Mouse (Mus musculus): ENCODE data around the gene Ceacam15. TPM values are rescaled to one million over a fixed set of nuclear protein-coding genes. Genes with fewer than 3 reads are reported as not detected.
A peak's percentile ranks its signal among the peaks of the same experiment; 100 is the strongest.
"Not testable (repeated sequence)": the region's sequence is repeated elsewhere in the genome, so short reads cannot be mapped to it uniquely, and the experiment has no call there.

The Ceacam15 gene
- polyA plus RNA-seq, 1 experiment from 2014 or later = not detected

DNA sequence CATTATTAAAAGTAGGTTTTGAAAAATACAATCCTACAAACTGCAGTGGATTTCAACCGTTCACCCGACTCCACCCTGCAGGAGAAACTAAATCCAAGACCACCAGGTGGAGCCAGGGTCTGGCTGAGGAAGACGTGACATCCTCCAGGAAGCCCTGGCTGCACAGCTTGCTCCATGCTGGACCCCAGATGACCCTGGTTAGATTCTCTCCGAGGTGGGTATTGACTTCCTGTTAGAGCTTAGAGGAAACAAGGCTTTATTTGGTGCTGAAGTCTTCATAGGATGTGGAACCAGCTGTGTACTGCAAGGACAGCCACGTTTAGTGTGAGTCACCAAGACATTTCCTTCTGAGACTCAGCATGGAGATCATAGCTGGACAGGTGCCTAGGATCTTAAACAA, 13.7 kb upstream of the Ceacam15 start:
- no peak overlapping the region for H3K4me2 ChIP-seq (replicated peaks)
- H3K4me3 ChIP-seq (replicated peaks) = no peak overlapping the region
- H3K27me3 ChIP-seq = no peaks in the 10 kb centered on the region
- no peak overlapping the region for H3K27ac ChIP-seq (replicated peaks)
- 67% methylated on average over 5 of the region's 5 CpGs for WGBS
- no peak overlapping the region for H3K9ac ChIP-seq
- no peaks in the 10 kb centered on the region for H3K9me3 ChIP-seq (replicated peaks)
- H3K36me3 ChIP-seq = no peaks in the 10 kb centered on the region
- ATAC-seq (ENCODE audit: insufficient number of reproducible peaks, low FRiP score, low TSS enrichment, low read depth) = no peak
- H3K4me1 ChIP-seq = no peaks in the 10 kb centered on the region

DNA sequence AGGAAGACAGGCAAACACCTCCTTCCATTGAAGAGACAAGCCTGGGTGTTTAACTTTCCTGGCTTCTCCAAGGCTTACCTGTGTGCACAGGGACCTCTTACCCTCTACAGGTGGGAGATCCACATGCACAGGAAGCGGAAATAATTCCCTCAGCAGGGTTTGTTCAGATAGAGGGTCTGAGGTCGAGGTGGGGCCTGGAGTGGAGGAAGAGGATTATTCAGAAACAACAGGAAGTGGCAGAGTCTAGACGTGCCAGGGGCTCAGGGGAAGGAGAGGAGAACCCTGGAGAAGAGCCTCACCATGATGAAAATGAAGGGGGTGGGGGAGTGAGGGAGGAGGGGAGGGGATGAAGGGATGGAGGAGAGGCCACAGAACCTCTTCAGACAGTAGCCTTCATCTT, 4.7 kb upstream of the Ceacam15 start:
- not testable (repeated sequence) for H3K27me3 ChIP-seq; H3K27ac ChIP-seq (replicated peaks); H3K4me1 ChIP-seq; H3K9ac ChIP-seq; H3K4me3 ChIP-seq (replicated peaks); ATAC-seq (ENCODE audit: insufficient number of reproducible peaks, low FRiP score, low TSS enrichment, low read depth); H3K4me2 ChIP-seq (replicated peaks); H3K9me3 ChIP-seq (replicated peaks); H3K36me3 ChIP-seq
- WGBS = 45% methylated on average over 3 of the region's 3 CpGs

DNA sequence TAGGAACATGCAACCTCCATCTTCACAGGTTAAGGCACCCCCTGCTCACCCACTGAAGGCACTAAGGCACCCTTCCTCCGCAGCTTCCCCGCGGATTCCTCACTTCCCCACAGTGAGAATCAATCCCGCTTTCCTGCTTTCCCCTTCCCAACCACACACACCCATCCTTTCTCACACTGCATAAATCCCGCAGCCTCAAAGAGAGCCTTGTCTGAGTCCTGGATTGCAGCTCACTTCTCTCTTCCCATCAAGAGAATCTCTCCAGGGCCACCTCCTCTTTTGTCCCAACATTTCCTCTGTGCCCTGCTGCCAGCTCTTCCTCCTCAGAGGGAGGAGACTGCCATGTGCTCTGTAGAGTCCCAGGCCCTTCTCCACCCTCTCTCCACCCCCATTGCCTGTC, 806 bp downstream of the Ceacam15 start:
- H3K4me1 ChIP-seq; ATAC-seq (ENCODE audit: insufficient number of reproducible peaks, low FRiP score, low TSS enrichment, low read depth); H3K9me3 ChIP-seq (replicated peaks); H3K9ac ChIP-seq; H3K4me2 ChIP-seq (replicated peaks); H3K27ac ChIP-seq (replicated peaks); H3K36me3 ChIP-seq; H3K27me3 ChIP-seq; H3K4me3 ChIP-seq (replicated peaks): not testable (repeated sequence)
- 45% methylated on average over 5 of the region's 5 CpGs for WGBS

DNA sequence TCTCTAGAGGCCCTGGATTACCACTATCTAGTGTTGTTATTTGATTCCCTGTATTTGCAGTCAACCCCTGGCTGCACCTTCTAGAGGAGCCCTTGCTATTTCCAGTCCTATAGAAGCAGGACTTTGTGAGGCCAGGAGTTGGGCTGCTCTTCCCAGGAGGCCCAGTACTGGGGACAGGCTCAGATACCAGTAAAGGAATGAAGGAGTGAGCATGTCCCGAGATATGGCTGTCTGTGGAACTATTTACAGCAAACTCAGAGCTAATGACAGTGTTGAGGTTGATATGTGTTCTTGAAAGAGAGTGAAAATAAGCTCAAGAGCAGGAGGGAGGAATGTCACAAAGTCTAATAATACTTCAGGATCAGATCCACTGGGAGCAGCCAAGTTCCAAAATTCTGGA, 1.7 kb downstream of the Ceacam15 start:
- Histone ChIP-seq H3K36me3 (no peaks in the 10 kb centered on the region), H3K4me1 (no peaks in the 10 kb centered on the region), H3K27me3 (no peaks in the 10 kb centered on the region), H3K4me2 (replicated peaks) (no peak overlapping the region), H3K27ac (replicated peaks) (no peak overlapping the region), H3K9me3 (replicated peaks) (no peaks in the 10 kb centered on the region), H3K4me3 (replicated peaks) (no peak overlapping the region), H3K9ac (no peak overlapping the region)
- 59% methylated on average over 1 of the region's 1 CpGs for WGBS
- ATAC-seq (ENCODE audit: insufficient number of reproducible peaks, low FRiP score, low TSS enrichment, low read depth) = no peak

DNA sequence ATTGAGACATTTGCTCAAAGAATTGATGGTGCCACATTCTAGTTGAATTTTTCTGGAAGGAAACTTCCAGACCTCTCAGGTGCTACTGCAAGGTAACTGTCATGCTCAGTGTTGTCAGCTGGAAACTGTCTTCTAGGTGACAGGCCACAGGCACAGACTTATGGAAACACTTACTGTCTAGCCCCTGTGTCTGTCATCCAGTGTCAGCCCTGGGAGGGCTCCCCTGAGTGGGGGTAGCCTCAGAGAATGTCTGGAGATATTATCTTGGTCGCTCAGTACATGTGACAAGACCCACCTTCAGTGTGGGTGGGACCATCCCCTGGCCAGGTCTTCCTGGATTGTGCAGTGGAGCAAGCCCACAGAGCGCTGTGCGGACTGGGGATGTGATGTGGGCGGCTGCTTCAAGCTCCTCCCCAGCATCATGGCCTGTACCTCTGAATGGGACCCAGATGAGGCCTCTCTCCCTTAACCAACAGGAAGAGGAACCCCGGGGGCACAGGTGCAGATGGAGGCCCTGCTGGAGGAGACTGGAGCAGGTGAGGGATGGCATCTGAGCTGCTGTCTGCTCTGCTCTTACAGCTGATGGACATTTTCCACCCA, 7.1 kb downstream of the Ceacam15 start:
- not testable (repeated sequence) for H3K4me3 ChIP-seq (replicated peaks); H3K27me3 ChIP-seq; H3K4me2 ChIP-seq (replicated peaks); H3K9me3 ChIP-seq (replicated peaks); H3K27ac ChIP-seq (replicated peaks); ATAC-seq (ENCODE audit: insufficient number of reproducible peaks, low FRiP score, low TSS enrichment, low read depth); H3K36me3 ChIP-seq; H3K4me1 ChIP-seq; H3K9ac ChIP-seq
- 52% methylated on average over 4 of the region's 5 CpGs for WGBS

DNA sequence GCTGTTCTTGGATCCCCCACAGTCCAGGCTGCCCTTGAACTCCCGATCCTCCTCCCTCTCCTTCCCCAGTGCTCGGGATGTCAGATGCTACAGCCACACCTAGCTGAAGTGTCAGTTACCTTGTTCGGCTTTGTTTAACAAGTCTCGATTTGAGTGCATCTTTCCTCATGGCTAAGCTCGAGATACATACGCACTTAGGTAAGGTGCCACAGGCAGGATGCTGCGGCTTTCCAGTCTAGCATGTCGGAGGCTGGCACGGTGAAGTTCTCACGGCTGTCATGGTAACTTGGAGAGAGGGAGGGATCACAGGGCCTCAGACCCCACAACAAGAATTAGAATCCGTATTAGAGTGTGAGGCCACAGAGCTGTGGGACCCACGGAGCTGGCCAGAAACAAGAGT, 31.2 kb downstream of the Ceacam15 start:
- no peaks in the 10 kb centered on the region for H3K9me3 ChIP-seq (replicated peaks)
- no peak overlapping the region for H3K9ac ChIP-seq
- 59% methylated on average over 12 of the region's 12 CpGs for WGBS
- no peaks in the 10 kb centered on the region for H3K27me3 ChIP-seq
- no peak overlapping the region for H3K4me2 ChIP-seq (replicated peaks)
- no peak for ATAC-seq (ENCODE audit: insufficient number of reproducible peaks, low FRiP score, low TSS enrichment, low read depth)
- no peak overlapping the region for H3K4me3 ChIP-seq (replicated peaks)
- no peak overlapping the region for H3K27ac ChIP-seq (replicated peaks)
- H3K4me1 ChIP-seq = no peaks in the 10 kb centered on the region
- H3K36me3 ChIP-seq = no peaks in the 10 kb centered on the region

DNA sequence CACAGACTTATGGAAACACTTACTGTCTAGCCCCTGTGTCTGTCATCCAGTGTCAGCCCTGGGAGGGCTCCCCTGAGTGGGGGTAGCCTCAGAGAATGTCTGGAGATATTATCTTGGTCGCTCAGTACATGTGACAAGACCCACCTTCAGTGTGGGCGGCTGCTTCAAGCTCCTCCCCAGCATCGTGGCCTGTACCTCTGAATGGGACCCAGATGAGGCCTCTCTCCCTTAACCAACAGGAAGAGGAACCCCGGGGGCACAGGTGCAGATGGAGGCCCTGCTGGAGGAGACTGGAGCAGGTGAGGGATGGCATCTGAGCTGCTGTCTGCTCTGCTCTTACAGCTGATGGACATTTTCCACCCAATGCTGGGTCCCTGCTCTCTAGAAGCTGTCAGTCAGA, 32.4 kb downstream of the Ceacam15 start:
- H3K4me1 ChIP-seq; H3K27ac ChIP-seq (replicated peaks); H3K27me3 ChIP-seq; H3K9ac ChIP-seq; H3K36me3 ChIP-seq; H3K4me3 ChIP-seq (replicated peaks); H3K9me3 ChIP-seq (replicated peaks); H3K4me2 ChIP-seq (replicated peaks): not testable (repeated sequence)
- 49% methylated on average over 3 of the region's 4 CpGs for WGBS
- peak; percentile 51; the same call in 1 of the 2 replicates for ATAC-seq (ENCODE audit: insufficient number of reproducible peaks, low FRiP score, low TSS enrichment, low read depth)

DNA sequence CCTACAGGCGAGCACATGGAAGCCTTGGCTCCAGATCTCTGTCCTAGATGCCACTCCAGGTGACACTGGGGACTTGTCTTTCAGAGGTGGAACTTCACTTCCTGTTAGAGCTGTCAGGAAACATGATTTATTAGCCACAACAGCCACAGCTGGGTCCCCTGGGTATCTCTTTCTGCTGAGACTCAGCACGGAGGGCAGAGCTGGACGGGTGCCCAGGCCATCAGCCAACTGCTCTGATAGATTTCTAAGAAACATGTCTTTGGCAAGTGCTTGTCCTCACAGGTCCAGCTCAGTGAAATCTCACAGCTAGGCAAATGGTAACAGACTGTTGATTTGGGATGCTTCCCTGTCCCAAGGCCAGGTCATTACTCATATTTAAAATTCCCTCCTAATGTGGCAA, 36.5 kb downstream of the Ceacam15 start:
- Histone ChIP-seq H3K27me3 (no peaks in the 10 kb centered on the region), H3K4me1 (no peaks in the 10 kb centered on the region), H3K9ac (no peak overlapping the region), H3K27ac (replicated peaks) (no peak overlapping the region), H3K4me3 (replicated peaks) (no peak overlapping the region), H3K36me3 (no peaks in the 10 kb centered on the region), H3K4me2 (replicated peaks) (no peak overlapping the region), H3K9me3 (replicated peaks) (no peaks in the 10 kb centered on the region)
- 49% methylated on average over 3 of the region's 3 CpGs for WGBS
- no peak for ATAC-seq (ENCODE audit: insufficient number of reproducible peaks, low FRiP score, low TSS enrichment, low read depth)

DNA sequence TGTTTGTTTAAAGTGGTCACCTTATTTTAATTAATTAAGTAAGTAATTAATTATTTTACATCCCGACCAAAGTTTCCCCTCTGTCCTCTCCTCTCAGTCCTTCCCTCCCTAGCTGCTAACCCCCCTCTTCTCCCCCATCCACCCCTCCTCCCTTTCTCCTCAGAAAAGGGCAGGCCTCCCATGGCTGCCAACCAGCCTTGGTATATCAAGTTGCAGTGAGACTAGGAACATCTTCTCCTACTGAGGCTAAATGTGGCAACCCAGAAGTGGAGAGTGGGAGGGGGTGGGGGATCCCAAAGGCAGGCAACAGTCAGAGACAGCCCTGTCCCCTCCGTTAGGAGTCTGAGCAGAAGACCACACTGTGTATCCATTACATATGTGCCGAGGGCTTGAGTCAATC, 40.4 kb downstream of the Ceacam15 start:
- no peaks in the 10 kb centered on the region for H3K36me3 ChIP-seq
- no peaks in the 10 kb centered on the region for H3K27me3 ChIP-seq
- no peak overlapping the region for H3K4me3 ChIP-seq (replicated peaks)
- 0 out of 2 replicates have a peak, but pooled peaks cover 3% of the 10 kb centered on the region for H3K4me1 ChIP-seq
- no peaks in the 10 kb centered on the region for H3K9me3 ChIP-seq (replicated peaks)
- no peak overlapping the region for H3K4me2 ChIP-seq (replicated peaks)
- ATAC-seq (ENCODE audit: insufficient number of reproducible peaks, low FRiP score, low TSS enrichment, low read depth) = 0 out of 2 replicates have a peak, but pooled peaks have one; percentile 60
- 31% methylated on average over 3 of the region's 3 CpGs for WGBS
- no peak overlapping the region for H3K9ac ChIP-seq
- no peak overlapping the region for H3K27ac ChIP-seq (replicated peaks)

DNA sequence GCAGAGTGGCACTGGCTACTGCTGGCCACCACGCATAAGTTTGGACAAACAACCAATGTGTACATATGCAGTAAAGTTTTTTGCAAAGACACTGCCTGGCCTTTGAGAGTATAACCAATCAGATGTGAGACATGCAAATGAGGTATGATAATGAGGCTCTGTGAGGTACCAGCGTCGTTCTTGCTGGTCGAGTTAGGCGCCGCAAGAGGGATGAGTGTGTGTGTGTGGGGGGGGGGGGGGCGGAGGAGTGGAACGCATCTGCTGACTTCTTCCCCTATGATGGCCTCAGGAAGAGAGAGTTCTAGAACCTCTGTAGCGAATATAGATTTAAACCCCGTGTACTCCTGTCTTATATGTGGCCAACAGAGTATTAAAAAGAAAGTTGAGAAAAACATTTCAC, 41.6 kb downstream of the Ceacam15 start:
- H3K9ac ChIP-seq; H3K4me1 ChIP-seq; H3K36me3 ChIP-seq; H3K27me3 ChIP-seq; H3K4me3 ChIP-seq (replicated peaks); H3K4me2 ChIP-seq (replicated peaks); ATAC-seq (ENCODE audit: insufficient number of reproducible peaks, low FRiP score, low TSS enrichment, low read depth); H3K27ac ChIP-seq (replicated peaks); H3K9me3 ChIP-seq (replicated peaks): not testable (repeated sequence)
- 5% methylated on average over 10 of the region's 10 CpGs for WGBS

DNA sequence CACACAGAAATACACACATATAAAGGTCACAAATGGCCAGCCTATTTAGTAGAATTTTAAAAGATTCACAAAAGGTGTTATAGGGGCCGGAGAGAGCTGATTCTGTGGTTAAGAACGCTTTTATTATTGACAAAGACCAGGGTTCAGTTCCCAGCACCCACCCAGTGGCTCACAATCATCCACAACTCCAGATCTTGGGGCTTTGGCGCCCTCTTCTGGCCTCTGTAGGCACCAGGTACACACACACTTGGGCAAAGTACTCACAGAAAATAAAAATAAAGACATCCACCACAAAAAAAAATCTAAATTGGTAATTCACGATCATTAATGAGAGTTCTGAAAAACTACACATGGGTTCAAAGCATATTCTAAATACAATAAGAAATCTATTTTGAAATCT, 43.6 kb downstream of the Ceacam15 start:
- Histone ChIP-seq H3K9ac (no peak overlapping the region), H3K36me3 (no peaks in the 10 kb centered on the region), H3K9me3 (replicated peaks) (no peaks in the 10 kb centered on the region), H3K4me1 (0 out of 2 replicates have a peak, but pooled peaks cover 3% of the 10 kb centered on the region), H3K27me3 (no peaks in the 10 kb centered on the region), H3K4me2 (replicated peaks) (no peak overlapping the region), H3K27ac (replicated peaks) (no peak overlapping the region), H3K4me3 (replicated peaks) (no peak overlapping the region)
- ATAC-seq (ENCODE audit: insufficient number of reproducible peaks, low FRiP score, low TSS enrichment, low read depth) = no peak
- 69% methylated on average over 4 of the region's 4 CpGs for WGBS

DNA sequence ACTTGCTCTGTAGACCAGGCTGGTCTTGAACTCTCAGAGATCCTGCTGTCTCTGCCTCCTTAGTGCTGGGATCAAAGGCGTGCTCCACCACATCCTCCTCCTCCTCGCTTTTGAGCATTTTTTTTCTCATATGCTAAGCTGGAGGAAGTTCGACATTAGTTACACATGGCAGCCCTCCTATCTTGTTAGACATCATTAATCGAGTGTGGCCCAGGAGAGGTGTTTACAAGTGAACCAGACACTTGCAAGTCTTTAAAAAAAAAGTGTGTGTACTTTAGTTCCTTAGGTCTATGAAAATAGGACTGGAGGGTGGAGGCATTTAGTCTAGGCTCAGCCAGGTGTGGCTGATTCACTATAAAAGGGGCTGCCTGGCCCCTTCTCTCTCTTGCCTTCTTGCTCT, 44.5 kb downstream of the Ceacam15 start:
- H3K27me3 ChIP-seq = no peaks in the 10 kb centered on the region
- no peak overlapping the region for H3K27ac ChIP-seq (replicated peaks)
- no peak overlapping the region for H3K9ac ChIP-seq
- 66% methylated on average over 4 of the region's 4 CpGs for WGBS
- no peaks in the 10 kb centered on the region for H3K36me3 ChIP-seq
- 0 out of 2 replicates have a peak, but pooled peaks cover 3% of the 10 kb centered on the region for H3K4me1 ChIP-seq
- no peaks in the 10 kb centered on the region for H3K9me3 ChIP-seq (replicated peaks)
- ATAC-seq (ENCODE audit: insufficient number of reproducible peaks, low FRiP score, low TSS enrichment, low read depth) = no peak
- H3K4me3 ChIP-seq (replicated peaks) = no peak overlapping the region
- no peak overlapping the region for H3K4me2 ChIP-seq (replicated peaks)
